Mouse (Mus musculus) CD8-positive naive resting alpha-beta T cell, adult 57 days (primary cell): ENCODE measurements around the gene Olfr1022. TPM values are rescaled to one million over a fixed set of nuclear protein-coding genes. Genes with fewer than 3 reads are reported as not detected.

Source experiments
- total RNA-seq: library from RNA; stranded (reverse); gene quantifications from one replicate; pipeline ENCODE4 v1.2.4, GENCODE M21; 2023

Olfr1022 gene
- not detected for total RNA-seq

GRCm38 (mm10) chr2:85868294-85868693 is at the start of gene Olfr1022:
TSS of gene Olfr1022 (plus strand) at chr2:85868594.

GRCm38 (mm10) chr2:85845383-85845782 is 23.0 kb upstream of the Olfr1022 start, which contains the start of gene Olfr1019:
TSS of gene Olfr1019 (minus strand) at chr2:85845483.

GRCm38 (mm10) chr2:85846730-85847129 is 21.7 kb upstream of the Olfr1022 start, which contains the start of gene Olfr1020:
TSS of gene Olfr1020 (plus strand) at chr2:85847030.

GRCm38 (mm10) chr2:85885340-85885739 is 16.9 kb downstream of the Olfr1022 start, which contains the start of gene Olfr1023:
TSS of gene Olfr1023 (plus strand) at chr2:85885640.

GRCm38 (mm10) chr2:85904952-85905351 is 36.6 kb downstream of the Olfr1022 start, which contains the start of gene Olfr1024:
TSS of gene Olfr1024 (minus strand) at chr2:85905052.

GRCm38 (mm10) chr2:85914893-85915292 is 46.5 kb downstream of the Olfr1022 start, which contains the start of gene Olfr1025-ps1:
TSS of gene Olfr1025-ps1 (plus strand) at chr2:85915193.

Other genes starting within 250 kb of the Olfr1022 start
- gene Olfr1002, start 217.9 kb upstream of the Olfr1022 start, total RNA-seq: not detected
- not detected for gene Olfr154, start 204.1 kb upstream of the Olfr1022 start, total RNA-seq
- gene Olfr1006, start 189.8 kb upstream of the Olfr1022 start, total RNA-seq: not detected
- not detected for gene Olfr1008, start 179.2 kb upstream of the Olfr1022 start, total RNA-seq
- gene Olfr1009, start 153.2 kb upstream of the Olfr1022 start, total RNA-seq: not detected
- not detected for gene Olfr1012, start 105.8 kb upstream of the Olfr1022 start, total RNA-seq
- gene Olfr1013, start 101.5 kb upstream of the Olfr1022 start, total RNA-seq: not detected
- not detected for gene Olfr1014, start 95.9 kb upstream of the Olfr1022 start, total RNA-seq
- not detected for gene Olfr1015, start 86.6 kb upstream of the Olfr1022 start, total RNA-seq
- not detected for gene Olfr1016, start 66.0 kb upstream of the Olfr1022 start, total RNA-seq
- not detected for gene Olfr1018, start 50.1 kb upstream of the Olfr1022 start, total RNA-seq
- not detected for gene Olfr1019, start 23.1 kb upstream of the Olfr1022 start, total RNA-seq
- not detected for gene Olfr1020, start 21.6 kb upstream of the Olfr1022 start, total RNA-seq
- not detected for gene Olfr1023, start 17.0 kb downstream of the Olfr1022 start, total RNA-seq
- not detected for gene Olfr1024, start 36.5 kb downstream of the Olfr1022 start, total RNA-seq
- gene Olfr1025-ps1, start 46.6 kb downstream of the Olfr1022 start, total RNA-seq: not detected
- gene Olfr1026, start 53.0 kb downstream of the Olfr1022 start, total RNA-seq: not detected
- gene Olfr1028, start 81.8 kb downstream of the Olfr1022 start, total RNA-seq: 0.18 TPM
- not detected for gene Olfr1029, start 105.3 kb downstream of the Olfr1022 start, total RNA-seq
- not detected for gene Olfr1030, start 110.7 kb downstream of the Olfr1022 start, total RNA-seq
- gene Olfr1031, start 121.7 kb downstream of the Olfr1022 start, total RNA-seq: not detected
- not detected for gene Olfr1032, start 136.9 kb downstream of the Olfr1022 start, total RNA-seq
- not detected for gene Olfr1033, start 152.0 kb downstream of the Olfr1022 start, total RNA-seq
- gene Olfr1034, start 177.3 kb downstream of the Olfr1022 start, total RNA-seq: not detected
- gene Olfr1036, start 205.4 kb downstream of the Olfr1022 start, total RNA-seq: not detected
- not detected for gene Olfr1037, start 218.8 kb downstream of the Olfr1022 start, total RNA-seq